Mouse (Mus musculus) layer of hippocampus, adult 8-10 months (tissue): ENCODE measurements at regions not wholly inside any gene's neighbourhood (a gene's known extent, or its start where the extent isn't known, plus 50 kb on each side); places are given as distances from the start of the nearest gene placed in this dataset.

ENCODE experiments used
- DNase-seq, 2 experiments: peaks; one replicate each; pipeline ENCODE4 v3.0.0; 2022; ENCODE audit warnings: low spot score in 2 of 2

DNA sequence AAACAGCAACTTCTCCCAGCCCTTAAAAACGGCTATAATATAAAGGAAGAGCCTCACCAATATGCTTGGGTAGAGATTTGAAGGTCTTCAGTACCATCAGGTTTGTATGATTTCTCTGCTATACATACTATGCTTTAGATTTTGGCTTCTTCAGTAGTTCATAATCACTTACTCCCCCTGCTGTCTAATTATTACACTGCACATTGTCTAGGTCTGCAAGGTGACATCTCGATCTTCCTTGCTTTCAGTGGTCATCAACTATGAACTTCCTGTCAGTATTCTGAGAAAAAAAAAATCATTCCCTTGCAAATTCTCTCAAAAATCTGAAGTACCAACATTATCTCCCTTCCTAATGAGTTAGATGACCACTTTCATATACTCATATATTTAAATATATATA, 225.4 kb upstream of the Galnt5 start:
- DNase-seq: no peak

DNA sequence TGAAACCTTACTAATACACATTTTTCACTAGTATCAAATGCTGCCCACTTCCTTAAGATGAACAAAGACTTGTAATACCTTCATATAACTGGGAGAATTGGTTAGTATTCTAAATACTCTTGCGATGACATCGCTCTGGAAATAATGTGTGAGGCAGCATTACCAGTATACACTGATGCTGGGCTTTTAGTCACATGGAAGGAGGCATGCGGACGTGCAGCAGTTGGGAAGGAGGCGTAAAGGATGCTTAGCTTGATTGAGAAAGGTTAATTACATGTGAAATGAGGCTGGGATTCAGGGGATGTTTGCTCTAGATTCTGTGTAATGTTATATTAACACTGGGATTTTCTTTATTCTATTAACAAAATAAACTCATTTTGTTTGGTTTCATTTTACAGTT, 221.5 kb upstream of the Galnt5 start:
- DNase-seq: no peak

DNA sequence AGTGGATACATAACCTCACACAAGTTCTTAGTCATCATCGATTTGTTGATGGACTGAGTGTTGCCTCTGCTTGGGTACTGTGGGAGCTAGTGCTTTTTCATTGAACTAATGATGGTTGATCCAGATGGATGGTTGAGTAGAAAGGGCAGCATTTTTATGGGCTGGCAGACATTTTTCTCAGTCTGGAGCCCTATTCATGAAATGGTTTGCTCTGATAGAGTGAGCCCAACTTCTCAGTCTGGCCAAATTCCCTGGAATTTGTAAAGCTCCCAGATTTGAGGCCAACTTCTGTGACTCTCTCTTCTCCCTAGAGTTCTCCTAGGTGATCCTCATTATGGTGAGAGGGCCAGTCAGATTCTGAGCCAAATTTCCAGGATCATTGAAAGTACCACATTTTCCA, 216.8 kb upstream of the Galnt5 start:
- no peak for DNase-seq

- no peak for DNase-seq
Observed at GRCm38 (mm10) chr2:57793519-57794296, 204.0 kb upstream of the Galnt5 start.

DNA sequence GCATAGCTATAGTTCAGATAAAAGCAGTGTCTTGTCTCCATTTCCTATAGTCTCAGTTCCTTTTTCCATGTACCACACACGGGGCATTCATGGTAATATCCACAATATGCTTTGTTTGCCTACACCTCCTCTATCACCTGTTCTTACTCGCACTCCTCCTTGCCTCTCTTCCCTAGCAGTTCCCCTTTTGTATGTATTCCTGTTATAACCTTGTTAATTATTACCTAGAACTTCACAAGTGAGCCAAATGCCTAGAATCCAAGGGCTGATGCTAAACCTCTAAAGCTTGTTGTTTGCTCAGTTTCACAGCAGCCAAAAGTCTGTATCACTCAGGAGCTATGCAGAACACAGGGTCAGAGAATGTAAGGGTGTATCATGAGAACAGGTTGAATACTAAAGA, 198.4 kb upstream of the Galnt5 start:
- DNase-seq: no peak

DNA sequence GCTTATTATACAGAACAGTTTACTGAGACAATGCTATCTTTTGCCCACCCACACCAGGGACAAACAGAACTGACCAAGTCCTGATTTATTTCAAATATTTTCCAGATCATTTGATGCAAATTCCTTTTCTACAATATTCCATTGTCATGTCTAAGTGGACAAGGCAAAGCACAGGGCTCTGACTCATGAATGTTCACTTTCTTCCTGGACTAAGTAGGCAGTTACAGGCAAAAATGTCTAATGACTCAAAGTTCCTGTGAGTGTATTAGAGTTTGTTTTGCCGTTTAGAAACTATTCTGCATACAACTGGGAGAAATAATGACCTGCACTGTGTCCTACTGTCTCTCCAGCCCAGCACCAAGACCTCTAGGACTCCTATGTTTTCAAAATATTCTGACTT, 189.8 kb upstream of the Galnt5 start:
- no peak for DNase-seq

DNA sequence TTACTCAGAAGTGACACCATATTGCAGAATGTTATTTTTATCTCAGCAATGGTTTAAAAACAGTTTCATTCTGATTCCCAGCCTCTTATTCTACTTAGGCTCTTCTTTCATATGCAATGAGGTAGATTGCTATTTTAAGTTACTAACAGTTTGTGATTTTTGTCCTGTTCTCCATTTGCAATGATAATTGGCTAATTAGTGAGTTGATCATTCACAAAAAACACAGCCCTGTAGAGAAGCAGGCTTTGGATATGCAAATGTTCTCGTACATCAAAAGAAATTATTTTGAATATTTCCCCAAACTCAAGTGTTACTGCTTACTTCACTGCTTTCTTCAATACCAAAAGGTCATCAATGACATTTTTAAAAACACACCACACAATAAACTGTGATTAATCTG, 184.7 kb upstream of the Galnt5 start:
- DNase-seq: no peak

DNA sequence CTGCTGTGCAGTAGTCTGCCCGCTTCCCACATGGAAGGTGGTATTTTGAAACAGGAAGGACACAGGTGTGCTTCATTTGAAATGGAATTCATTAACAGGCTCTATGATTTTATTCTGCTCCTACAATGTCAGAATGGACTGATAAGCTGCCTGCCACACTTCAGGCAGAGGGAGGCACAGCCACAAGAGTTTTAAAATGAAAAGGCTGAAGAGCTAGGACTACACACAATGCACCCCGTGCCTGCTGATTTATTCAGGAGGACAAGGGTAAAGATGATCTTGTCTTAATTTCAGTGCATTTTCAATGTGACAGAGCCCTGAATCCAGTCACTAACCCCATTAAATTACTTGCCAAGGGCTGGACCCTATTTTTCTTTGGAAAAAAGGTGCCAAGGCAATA, 177.3 kb upstream of the Galnt5 start:
- no peak for DNase-seq

DNA sequence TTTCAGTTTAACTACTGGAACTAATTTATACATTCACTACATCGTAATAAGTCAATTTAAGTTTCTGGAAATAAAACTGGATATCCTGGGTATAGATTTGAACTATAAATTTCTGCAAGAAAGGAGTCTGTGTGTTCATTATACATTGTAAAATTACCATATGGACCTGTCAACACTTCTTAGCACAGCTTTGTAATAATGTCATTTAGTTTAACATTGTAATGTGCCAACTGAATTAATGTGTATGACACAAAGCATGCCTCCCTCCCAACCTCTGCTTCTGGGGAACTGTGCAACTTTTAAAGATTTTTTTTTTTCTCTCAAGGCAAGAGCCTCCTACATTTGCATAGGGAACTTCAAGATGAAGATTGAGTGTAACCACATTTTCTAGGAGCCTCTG, 176.8 kb upstream of the Galnt5 start:
- DNase-seq: no peak

- no peak for DNase-seq
Observed at GRCm38 (mm10) chr2:57828284-57828683, 169.4 kb upstream of the Galnt5 start.

- peak in 1 of 2 experiments; percentile 68 for DNase-seq
Observed at GRCm38 (mm10) chr2:57832565-57833355, 164.9 kb upstream of the Galnt5 start.

GRCm38 (mm10) chr2:57845135-57845534, 152.5 kb upstream of the Galnt5 start:
- DNase-seq: no peak

DNA sequence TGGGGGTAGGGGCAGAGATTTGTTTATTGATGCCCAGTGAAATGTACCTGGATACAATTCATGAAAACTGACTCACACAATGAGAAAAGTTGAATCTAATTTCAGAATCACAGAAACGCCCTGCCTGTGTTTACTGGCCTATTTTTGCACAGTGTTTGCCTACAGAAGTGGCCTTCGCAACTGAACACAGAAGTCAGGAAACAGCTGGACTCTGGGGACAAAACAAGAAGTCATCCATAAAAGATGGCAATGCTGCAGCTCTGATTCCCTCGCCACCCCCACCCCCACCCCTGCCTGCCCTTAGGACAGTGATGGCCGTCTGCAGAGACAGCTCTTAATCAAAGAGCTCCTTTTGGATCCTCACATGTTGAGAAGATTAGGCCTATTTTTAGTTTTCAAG, 150.0 kb upstream of the Galnt5 start:
- no peak for DNase-seq

DNA sequence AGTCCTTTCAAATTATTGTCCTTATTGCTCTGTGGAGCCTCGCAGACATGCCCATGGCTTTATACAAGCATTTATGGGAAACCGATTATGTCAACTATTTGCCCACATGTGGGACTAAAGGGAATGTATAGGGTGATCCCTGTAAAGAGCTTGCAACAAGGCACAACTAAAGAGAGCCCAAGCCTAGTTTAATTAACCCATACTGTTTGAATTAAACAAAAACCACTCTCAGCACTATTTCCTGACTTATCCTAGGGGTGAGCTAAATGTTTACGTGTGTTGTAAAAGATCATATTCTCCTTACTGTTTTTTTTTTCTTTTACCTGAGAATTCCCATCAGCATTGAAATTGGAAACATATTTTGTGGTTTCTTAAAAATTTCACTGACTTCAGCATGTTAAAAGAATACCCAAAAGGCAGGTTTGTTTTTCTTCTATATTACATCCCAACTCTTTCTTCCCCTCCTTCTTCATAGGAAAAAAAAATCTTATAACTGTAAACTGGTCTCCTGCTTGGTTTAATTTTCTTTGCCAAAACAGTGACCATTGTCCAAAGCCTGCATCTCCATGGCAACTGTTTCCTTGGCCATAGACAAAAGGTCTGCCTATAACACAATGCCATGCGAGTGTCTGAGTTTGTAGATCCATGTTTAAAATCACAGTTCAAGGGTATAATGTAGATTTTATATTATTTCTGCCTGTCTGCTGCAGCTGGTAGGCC, 148.2 kb upstream of the Galnt5 start:
- DNase-seq: no peak

- DNase-seq: no peak
Observed at GRCm38 (mm10) chr2:57850058-57850400, 147.7 kb upstream of the Galnt5 start.

DNA sequence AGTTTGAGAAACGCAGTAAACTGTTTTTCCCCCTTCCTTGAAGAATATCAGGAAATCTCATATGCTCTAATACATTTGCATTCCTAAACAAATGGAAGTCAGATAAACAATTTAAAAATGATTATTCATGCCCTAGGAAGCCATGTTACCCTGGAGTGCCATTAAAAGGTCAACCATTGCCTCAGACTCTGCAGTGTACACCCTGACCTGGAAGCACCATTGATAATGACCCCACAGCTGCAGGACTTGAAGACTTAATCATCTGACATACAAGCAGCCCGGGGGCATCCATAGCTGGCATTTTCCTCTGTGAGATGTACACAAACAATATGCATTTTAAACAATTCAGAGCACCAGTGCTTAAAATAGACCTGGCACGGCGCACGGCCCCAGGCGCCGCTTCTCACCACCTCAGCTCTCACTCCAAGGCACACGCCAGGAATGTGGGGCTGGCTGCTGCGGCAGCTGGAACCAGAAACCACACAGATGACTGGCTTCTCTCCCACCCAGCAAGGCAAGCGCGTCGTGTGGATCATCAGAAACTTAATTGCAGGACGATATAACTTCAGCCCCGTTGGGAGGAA, 141.1 kb upstream of the Galnt5 start:
- no peak for DNase-seq

DNA sequence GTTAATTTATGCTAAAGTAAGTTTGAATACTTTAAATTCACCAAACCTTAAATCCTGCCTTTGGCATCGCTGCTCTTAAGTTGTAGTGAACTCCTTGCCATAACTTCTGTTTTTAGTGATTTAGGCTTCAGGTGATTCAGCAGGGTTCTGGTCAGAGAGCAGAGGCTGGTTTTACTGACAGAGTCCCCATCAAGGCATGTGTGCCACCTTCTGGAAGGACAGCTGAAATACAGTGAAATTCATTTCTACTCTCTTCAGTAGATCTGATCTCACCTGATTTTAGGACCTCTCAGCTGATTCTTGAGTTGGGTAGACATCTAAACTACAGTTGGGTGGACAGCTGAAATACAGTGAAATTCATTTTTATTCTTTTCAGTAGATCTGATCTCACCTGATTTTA, 132.4 kb upstream of the Galnt5 start:
- no peak for DNase-seq

GRCm38 (mm10) chr2:57868046-57868445, 129.6 kb upstream of the Galnt5 start:
- no peak for DNase-seq

DNA sequence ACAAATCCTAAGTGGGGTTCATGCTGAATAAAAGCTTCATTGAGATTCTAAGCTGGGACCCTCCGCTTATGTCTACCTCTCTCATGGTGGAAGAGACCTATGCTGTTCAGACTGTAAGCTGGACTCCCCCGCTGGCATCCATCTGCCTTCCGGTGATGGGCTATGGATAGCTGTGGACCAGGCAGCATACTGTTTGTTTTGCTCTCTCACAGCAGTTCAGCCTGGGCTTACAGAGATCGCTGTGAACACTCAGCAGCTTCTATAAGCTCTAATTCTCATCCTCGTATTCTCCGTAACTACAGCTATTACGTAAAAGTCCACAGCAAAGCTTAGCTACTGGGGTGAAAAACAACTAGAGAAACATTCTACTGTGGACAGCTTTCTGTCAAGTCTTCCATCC, 97.5 kb upstream of the Galnt5 start:
- DNase-seq: no peak

DNA sequence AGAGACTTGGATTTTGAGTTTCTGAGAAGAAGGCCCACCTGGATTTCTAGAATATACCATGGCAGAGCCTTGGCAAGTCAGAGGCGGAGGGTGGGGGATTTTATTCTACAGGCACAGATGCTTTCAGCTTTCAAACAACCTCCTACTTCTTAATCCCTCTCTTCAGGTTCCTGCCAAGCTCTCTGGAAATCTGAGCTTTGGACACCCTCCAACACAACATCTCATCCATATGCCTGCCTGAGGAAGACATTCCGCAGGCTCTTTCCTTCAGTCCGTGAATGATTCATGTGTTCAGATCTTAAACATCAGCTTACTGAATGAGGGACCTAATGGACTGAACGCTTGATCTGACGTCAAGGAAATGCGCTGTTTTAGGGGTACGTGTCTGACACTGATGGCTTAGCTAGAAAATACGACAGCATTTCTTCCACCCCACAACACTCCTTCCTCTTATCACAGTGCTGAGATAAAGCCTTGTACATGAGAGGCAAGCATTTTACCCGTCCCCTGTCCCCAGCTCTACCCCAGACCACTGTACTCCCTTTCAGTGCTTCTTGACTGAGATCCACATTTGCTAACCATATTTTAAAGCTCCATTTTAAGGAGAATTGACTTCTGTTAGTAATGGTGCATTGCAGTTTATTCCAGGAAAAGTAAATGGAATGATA, 97.0 kb upstream of the Galnt5 start:
- DNase-seq: peak; percentile 65 to 66

DNA sequence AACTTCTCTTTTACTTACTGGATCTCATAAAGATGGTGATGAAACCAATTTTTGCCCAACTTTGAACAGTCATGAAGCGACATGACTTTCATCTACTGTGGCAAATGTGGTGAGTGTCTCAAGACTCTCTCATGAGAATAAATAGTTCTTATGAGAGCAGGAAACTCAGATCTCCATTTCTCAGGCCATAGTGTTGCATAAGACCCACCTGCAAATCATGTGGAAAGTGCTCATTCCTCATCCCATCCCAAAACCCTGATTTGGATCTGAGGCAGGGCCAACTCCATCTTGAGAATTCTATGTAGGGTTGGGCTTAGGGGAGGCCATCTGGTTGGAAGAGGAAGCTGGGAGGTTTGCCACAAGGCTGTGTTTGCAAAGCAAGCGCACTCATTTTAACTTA, 92.5 kb upstream of the Galnt5 start:
- peak; percentile 18 to 48 for DNase-seq
